Mouse (Mus musculus): ENCODE results near the gene Dydc1. TPM values are rescaled to one million over a fixed set of nuclear protein-coding genes. Genes with fewer than 3 reads are reported as not detected.
"Not testable (repeated sequence)": the region's sequence is repeated elsewhere in the genome, so short reads cannot be mapped to it uniquely, and the experiment has no call there.

Dydc1 gene
- polyA plus RNA-seq, 1 experiment from 2014 or later = not detected

DNA sequence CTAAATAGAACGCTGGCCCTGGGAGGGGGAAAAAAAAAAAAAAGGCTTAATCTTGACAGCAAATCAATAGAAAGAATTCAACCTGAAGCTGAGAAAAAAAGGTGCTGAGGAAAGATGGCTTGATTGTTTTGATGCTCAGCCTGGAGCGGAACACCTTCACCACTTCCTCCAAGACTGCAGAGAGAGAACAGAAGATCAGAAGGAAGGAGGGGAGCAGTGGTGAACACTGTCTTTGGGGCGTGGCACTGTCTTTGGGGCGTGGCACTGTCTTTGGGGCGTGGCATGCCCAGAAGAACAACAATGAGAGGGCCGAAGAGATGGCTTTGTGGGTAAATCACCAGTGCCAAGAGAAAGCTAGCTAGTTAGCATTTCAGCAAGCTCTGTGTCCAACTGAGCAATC, 22.2 kb upstream of the Dydc1 start:
- Histone ChIP-seq H3K9me3 (ENCODE audit: control insufficient read depth, low read length) (no peaks in the 10 kb centered on the region), H3K4me2 (ENCODE audit: low read length) (no peak overlapping the region), H3K4me3 (replicated peaks; ENCODE audit: low read length) (no peak overlapping the region), H3K4me1 (replicated peaks; ENCODE audit: control insufficient read depth, insufficient read depth, low read length) (no peaks in the 10 kb centered on the region), H3K9ac (replicated peaks; ENCODE audit: low read depth, low read length) (no peak overlapping the region), H3K27ac (ENCODE audit: low read length) (no peak overlapping the region), H3K27me3 (replicated peaks; ENCODE audit: control insufficient read depth, insufficient read depth, low read length) (no peaks in the 10 kb centered on the region), H3K36me3 (ENCODE audit: control insufficient read depth, insufficient read depth) (no peaks in the 10 kb centered on the region)
- 77% methylated on average over 6 of the region's 6 CpGs for WGBS
- ATAC-seq = no peak

DNA sequence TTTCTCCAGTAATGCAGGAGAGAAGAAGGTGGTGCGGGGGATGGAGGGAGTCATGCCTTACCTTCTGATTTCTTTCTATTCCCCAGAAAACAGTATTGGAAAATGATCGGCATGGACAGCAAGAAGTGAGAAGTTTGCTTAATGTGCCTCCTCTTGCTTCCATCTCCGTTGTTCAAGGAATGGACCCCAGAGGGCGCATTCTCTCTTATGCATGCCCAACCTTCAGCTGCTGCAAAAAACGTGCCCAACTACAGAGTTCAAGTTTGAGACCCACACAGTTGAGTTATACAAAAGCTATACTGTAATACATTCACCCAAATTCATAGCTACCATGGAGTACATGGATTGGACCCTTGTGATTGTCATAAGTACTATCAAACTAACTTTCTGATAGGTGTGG, 20.2 kb upstream of the Dydc1 start:
- no peak for ATAC-seq
- H3K4me3 ChIP-seq (replicated peaks; ENCODE audit: low read length) = no peak overlapping the region
- WGBS = 79% methylated on average over 5 of the region's 5 CpGs
- H3K9ac ChIP-seq (replicated peaks; ENCODE audit: low read depth, low read length) = no peak overlapping the region
- H3K9me3 ChIP-seq (ENCODE audit: control insufficient read depth, low read length) = no peaks in the 10 kb centered on the region
- H3K27ac ChIP-seq (ENCODE audit: low read length) = no peak overlapping the region
- no peaks in the 10 kb centered on the region for H3K36me3 ChIP-seq (ENCODE audit: control insufficient read depth, insufficient read depth)
- H3K4me2 ChIP-seq (ENCODE audit: low read length) = no peak overlapping the region
- no peaks in the 10 kb centered on the region for H3K4me1 ChIP-seq (replicated peaks; ENCODE audit: control insufficient read depth, insufficient read depth, low read length)
- no peaks in the 10 kb centered on the region for H3K27me3 ChIP-seq (replicated peaks; ENCODE audit: control insufficient read depth, insufficient read depth, low read length)

DNA sequence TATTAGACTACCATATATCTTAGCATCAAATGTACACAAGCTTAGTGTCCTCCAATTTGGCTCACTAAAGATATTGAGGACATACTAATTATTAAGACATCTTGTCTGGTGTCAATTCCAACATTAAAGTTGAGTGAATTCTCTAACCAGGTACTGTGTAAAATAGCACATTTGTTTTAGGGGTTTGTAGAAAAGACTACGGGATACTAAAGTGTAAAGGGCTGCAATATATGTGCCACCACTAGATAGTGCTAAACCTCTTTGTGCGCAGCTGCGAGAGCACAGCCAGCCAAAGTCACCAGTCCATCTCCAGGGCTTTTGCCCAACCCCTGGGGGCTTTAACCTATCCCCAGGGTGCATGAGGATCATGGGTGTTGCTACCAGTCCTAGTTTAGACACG, 19.5 kb upstream of the Dydc1 start:
- WGBS = 63% methylated on average over 3 of the region's 4 CpGs
- ATAC-seq = not testable (repeated sequence)

DNA sequence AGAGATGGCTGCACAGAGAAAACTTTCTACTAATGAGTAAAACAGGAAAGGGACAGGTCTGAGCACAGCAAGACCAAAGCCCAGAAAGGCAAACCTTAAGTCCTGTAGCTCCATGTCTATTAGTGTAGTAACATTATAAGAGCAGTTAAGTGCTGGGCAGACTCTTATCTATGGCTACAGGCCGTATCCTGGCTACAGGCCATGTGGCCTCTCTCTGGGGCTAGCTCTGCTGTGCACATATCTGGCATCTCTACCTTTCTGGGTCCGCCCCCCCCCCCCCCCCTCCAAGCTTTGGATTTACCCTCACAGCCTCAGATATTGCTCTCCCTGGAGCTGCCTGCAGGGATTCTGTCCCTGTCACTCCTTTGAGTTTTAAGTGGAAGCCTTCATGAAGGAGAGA, 7.5 kb upstream of the Dydc1 start:
- 82% methylated on average over 2 of the region's 2 CpGs for WGBS
- no peak for ATAC-seq

More for the DNA sequence above, 19.5 kb upstream of the Dydc1 start:
- not testable (repeated sequence) for H3K27ac ChIP-seq (ENCODE audit: low read length); H3K4me3 ChIP-seq (replicated peaks; ENCODE audit: low read length); H3K27me3 ChIP-seq (replicated peaks; ENCODE audit: control insufficient read depth, insufficient read depth, low read length); H3K9me3 ChIP-seq (ENCODE audit: control insufficient read depth, low read length); H3K4me2 ChIP-seq (ENCODE audit: low read length); H3K9ac ChIP-seq (replicated peaks; ENCODE audit: low read depth, low read length); H3K36me3 ChIP-seq (ENCODE audit: control insufficient read depth, insufficient read depth); H3K4me1 ChIP-seq (replicated peaks; ENCODE audit: control insufficient read depth, insufficient read depth, low read length)

DNA sequence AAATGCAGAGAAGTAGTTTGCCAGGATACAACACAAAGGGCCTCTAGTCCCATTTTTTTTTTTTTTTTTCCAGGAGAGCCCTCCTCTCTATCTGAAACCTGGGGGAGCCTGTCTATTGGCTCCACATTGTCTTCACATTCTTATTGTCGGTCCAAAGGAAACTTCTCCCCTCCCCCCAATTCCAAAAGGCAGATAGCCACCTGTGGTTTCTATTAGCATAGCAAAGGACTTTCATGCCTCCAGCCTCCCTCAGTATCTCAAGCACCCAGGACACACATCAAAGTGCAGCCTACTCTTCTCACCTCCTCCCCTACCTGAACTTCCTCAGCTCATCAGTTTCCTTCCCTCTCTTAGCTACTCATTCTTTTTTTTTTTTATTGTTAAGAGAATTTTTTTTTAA, 6.3 kb upstream of the Dydc1 start:
- Histone ChIP-seq H3K4me2 (ENCODE audit: low read length) (no peak overlapping the region), H3K4me1 (replicated peaks; ENCODE audit: control insufficient read depth, insufficient read depth, low read length) (no peaks in the 10 kb centered on the region), H3K4me3 (replicated peaks; ENCODE audit: low read length) (no peak overlapping the region), H3K9me3 (ENCODE audit: control insufficient read depth, low read length) (no peaks in the 10 kb centered on the region), H3K36me3 (ENCODE audit: control insufficient read depth, insufficient read depth) (no peaks in the 10 kb centered on the region), H3K9ac (replicated peaks; ENCODE audit: low read depth, low read length) (no peak overlapping the region), H3K27me3 (replicated peaks; ENCODE audit: control insufficient read depth, insufficient read depth, low read length) (no peaks in the 10 kb centered on the region), H3K27ac (ENCODE audit: low read length) (no peak overlapping the region)
- WGBS = 7% methylated on average over 1 of the region's 1 CpGs
- no peak for ATAC-seq

More for the DNA sequence above, 7.5 kb upstream of the Dydc1 start:
- Histone ChIP-seq H3K27me3 (replicated peaks; ENCODE audit: control insufficient read depth, insufficient read depth, low read length) (no peaks in the 10 kb centered on the region), H3K4me1 (replicated peaks; ENCODE audit: control insufficient read depth, insufficient read depth, low read length) (no peaks in the 10 kb centered on the region), H3K9ac (replicated peaks; ENCODE audit: low read depth, low read length) (no peak overlapping the region), H3K27ac (ENCODE audit: low read length) (no peak overlapping the region), H3K4me3 (replicated peaks; ENCODE audit: low read length) (no peak overlapping the region), H3K9me3 (ENCODE audit: control insufficient read depth, low read length) (no peaks in the 10 kb centered on the region), H3K36me3 (ENCODE audit: control insufficient read depth, insufficient read depth) (no peaks in the 10 kb centered on the region), H3K4me2 (ENCODE audit: low read length) (no peak overlapping the region)

DNA sequence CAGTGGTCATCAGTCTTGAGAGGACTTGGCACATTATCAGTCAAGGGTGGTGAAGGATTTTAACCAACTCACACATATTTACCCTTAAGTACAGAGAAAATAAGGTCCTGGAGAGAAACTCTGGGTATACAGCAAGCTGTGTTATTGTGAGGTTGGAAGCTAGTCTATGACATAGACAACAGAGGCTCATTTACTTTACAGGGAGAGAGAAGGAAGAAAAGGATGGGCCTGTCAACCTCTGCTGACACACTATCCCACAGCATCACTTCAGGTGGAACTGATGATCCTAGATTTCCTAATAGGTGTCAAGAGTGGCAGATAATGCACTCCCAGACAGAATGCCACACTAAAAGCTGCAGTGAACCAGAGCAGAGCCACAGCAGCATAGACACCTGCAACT, 3.6 kb upstream of the Dydc1 start, which contains the start of gene Dydc2:
Dydc2 (minus strand) TSS at position 101 of the 400 bp plus-strand sequence.
- Histone ChIP-seq H3K27ac (ENCODE audit: low read length) (no peak within 1 kb of the TSS), H3K4me1 (replicated peaks; ENCODE audit: control insufficient read depth, insufficient read depth, low read length) (peaks cover 8% of the 10 kb centered on the region), H3K4me3 (replicated peaks; ENCODE audit: low read length) (no peak within 1 kb of the TSS), H3K36me3 (ENCODE audit: control insufficient read depth, insufficient read depth) (no peaks in the 10 kb centered on the region), H3K27me3 (replicated peaks; ENCODE audit: control insufficient read depth, insufficient read depth, low read length) (no peaks in the 10 kb centered on the region), H3K9ac (replicated peaks; ENCODE audit: low read depth, low read length) (no peak within 1 kb of the TSS), H3K9me3 (ENCODE audit: control insufficient read depth, low read length) (no peaks in the 10 kb centered on the region), H3K4me2 (ENCODE audit: low read length) (no peak within 1 kb of the TSS)
- ATAC-seq = no peak

DNA sequence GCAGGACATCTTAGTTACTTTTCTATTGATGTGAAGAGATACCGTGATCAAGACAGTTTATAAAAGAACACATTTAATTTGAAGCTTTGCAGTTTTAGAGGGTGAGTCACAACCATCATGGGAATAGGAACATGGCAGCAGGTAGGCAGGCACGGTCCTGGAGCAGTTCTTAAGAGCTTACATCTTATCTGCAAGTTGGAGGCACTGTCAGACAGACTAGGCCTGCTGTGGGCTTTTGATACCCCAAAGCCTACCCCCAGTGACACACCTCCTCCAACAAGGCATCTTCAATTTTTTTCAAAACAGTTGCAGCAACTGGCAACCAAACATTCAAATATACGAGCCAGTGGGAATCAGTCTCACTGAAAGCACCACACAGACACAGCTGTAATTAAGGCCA, 2.4 kb upstream of the Dydc1 start:
- H3K4me3 ChIP-seq (replicated peaks; ENCODE audit: low read length) = no peak overlapping the region
- H3K4me1 ChIP-seq (replicated peaks; ENCODE audit: control insufficient read depth, insufficient read depth, low read length) = peaks cover 8% of the 10 kb centered on the region
- no peak overlapping the region for H3K4me2 ChIP-seq (ENCODE audit: low read length)
- H3K36me3 ChIP-seq (ENCODE audit: control insufficient read depth, insufficient read depth) = no peaks in the 10 kb centered on the region
- ATAC-seq = no peak
- WGBS = 74% methylated on average over 3 of the region's 3 CpGs
- no peaks in the 10 kb centered on the region for H3K27me3 ChIP-seq (replicated peaks; ENCODE audit: control insufficient read depth, insufficient read depth, low read length)
- no peaks in the 10 kb centered on the region for H3K9me3 ChIP-seq (ENCODE audit: control insufficient read depth, low read length)
- H3K9ac ChIP-seq (replicated peaks; ENCODE audit: low read depth, low read length) = no peak overlapping the region
- no peak overlapping the region for H3K27ac ChIP-seq (ENCODE audit: low read length)

DNA sequence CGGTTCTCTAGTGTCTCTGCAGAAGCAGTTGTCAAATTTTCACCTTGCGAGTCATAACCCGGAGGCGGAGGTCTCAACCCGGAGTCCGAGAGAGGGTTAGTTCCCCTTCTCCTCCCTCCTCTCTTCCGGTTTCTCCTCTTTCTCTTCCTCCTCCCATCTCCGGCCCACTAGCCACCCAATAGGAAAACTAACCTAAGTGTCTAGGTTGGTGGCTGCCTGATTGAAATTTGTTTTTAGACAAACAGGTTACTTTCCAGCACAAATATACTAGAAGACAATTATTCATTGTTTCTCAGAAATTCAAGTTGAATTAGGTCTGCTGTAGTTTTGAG, 199 bp downstream of the Dydc1 start:
- H3K4me2 ChIP-seq (ENCODE audit: low read length) = peak overlapping the region; percentile 63
- H3K4me1 ChIP-seq (replicated peaks; ENCODE audit: control insufficient read depth, insufficient read depth, low read length) = peaks cover 8% of the 10 kb centered on the region
- WGBS = 0% methylated on average over 8 of the region's 8 CpGs
- H3K36me3 ChIP-seq (ENCODE audit: control insufficient read depth, insufficient read depth) = no peaks in the 10 kb centered on the region
- no peak overlapping the region for H3K27ac ChIP-seq (ENCODE audit: low read length)
- peak overlapping the region; percentile 40 for H3K9ac ChIP-seq (replicated peaks; ENCODE audit: low read depth, low read length)
- ATAC-seq = no peak
- H3K27me3 ChIP-seq (replicated peaks; ENCODE audit: control insufficient read depth, insufficient read depth, low read length) = no peaks in the 10 kb centered on the region
- H3K9me3 ChIP-seq (ENCODE audit: control insufficient read depth, low read length) = no peaks in the 10 kb centered on the region
- H3K4me3 ChIP-seq (replicated peaks; ENCODE audit: low read length) = peak overlapping the region; percentile 47

DNA sequence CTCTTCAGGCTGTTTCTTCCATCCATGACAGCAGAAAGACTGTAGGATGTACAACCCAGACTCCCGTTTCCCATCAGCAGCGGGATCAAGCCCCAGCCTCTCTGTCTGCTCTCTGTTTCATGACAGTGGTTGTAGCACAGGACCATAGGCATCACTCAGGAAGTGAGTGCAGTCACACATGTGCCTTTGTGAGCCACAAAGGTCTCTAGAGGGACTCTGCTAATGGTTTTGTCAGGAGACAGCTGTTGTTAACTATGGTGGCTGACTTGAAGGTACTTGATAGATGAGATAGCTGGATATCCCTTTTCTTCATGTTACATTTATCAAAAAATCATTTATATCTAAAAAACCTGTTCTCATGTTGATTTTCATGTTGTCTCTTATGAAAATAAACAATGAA, 9.7 kb downstream of the Dydc1 start:
- Histone ChIP-seq H3K9me3 (ENCODE audit: control insufficient read depth, low read length) (no peaks in the 10 kb centered on the region), H3K4me3 (replicated peaks; ENCODE audit: low read length) (no peak overlapping the region), H3K27me3 (replicated peaks; ENCODE audit: control insufficient read depth, insufficient read depth, low read length) (no peaks in the 10 kb centered on the region), H3K27ac (ENCODE audit: low read length) (no peak overlapping the region), H3K9ac (replicated peaks; ENCODE audit: low read depth, low read length) (no peak overlapping the region), H3K4me1 (replicated peaks; ENCODE audit: control insufficient read depth, insufficient read depth, low read length) (no peaks in the 10 kb centered on the region), H3K36me3 (ENCODE audit: control insufficient read depth, insufficient read depth) (no peaks in the 10 kb centered on the region), H3K4me2 (ENCODE audit: low read length) (no peak overlapping the region)
- ATAC-seq = no peak
- whole genome bisulfite sequencing = 89% methylated on average over 2 of the region's 2 CpGs

DNA sequence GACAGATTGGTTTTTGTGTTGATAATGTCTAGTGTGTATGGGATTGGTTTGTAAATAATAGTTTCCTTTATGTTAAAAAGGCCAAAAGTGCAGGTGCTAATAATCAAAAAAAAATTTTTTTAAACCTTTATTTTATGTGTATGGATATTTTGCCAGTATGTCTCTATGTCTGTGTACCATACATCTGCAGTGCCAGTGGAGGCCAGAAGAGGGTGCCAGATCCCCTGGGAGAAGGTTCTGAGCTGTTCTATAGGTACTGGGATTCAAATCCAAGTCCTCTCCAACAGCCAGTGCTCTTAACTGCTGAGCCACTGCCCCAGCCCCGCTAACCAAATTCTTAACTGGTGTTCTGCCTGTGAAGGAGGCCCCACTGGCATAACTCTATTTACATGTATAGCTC, 14.8 kb downstream of the Dydc1 start:
- H3K36me3 ChIP-seq (ENCODE audit: control insufficient read depth, insufficient read depth) = no peaks in the 10 kb centered on the region
- H3K9me3 ChIP-seq (ENCODE audit: control insufficient read depth, low read length) = no peaks in the 10 kb centered on the region
- H3K4me2 ChIP-seq (ENCODE audit: low read length) = no peak overlapping the region
- H3K4me3 ChIP-seq (replicated peaks; ENCODE audit: low read length) = no peak overlapping the region
- no peaks in the 10 kb centered on the region for H3K4me1 ChIP-seq (replicated peaks; ENCODE audit: control insufficient read depth, insufficient read depth, low read length)
- no peak overlapping the region for H3K27ac ChIP-seq (ENCODE audit: low read length)
- H3K9ac ChIP-seq (replicated peaks; ENCODE audit: low read depth, low read length) = no peak overlapping the region
- no peaks in the 10 kb centered on the region for H3K27me3 ChIP-seq (replicated peaks; ENCODE audit: control insufficient read depth, insufficient read depth, low read length)
- ATAC-seq = no peak
- WGBS = 82% methylated on average over 1 of the region's 1 CpGs
